Mouse (Mus musculus) lung, postnatal 0 days (tissue): ENCODE data around the gene Cmc2.

Experiments used
- CTCF ChIP-seq: IDR thresholded peaks from 2 replicates; pipeline ENCODE4 v1.5.1; 2016; ENCODE audit warnings: antibody characterized with exemption, mild to moderate bottlenecking
- EP300 ChIP-seq: IDR thresholded peaks from 2 replicates; pipeline ENCODE4 v1.6.1; 2016; ENCODE audit warnings: antibody characterized with exemption, mild to moderate bottlenecking, control low read depth

DNA sequence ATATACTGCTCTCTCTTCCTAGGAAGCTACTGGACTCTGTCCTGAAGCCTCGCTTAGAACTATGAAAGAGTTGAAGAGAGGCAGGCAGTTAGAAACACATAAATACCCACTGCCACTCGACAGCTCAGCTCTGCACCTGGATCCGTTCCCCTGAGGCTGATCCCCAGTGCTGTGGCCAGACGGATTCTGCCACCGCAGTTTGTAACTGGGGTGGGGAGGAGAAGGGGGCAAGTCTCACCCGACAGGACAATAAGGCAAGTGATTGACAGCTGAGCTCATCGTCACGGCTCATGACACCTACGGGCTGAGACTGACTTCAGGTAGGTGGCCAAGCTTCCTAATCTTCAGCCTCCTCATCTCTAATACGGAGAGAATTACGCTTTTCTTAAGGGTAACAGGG lies 47.7 kb downstream of the Cmc2 start:
- TF ChIP-seq EP300 (no peak), CTCF (no peak)
